Comparison of ENCODE assay signal across 18 mouse cellular contexts in the genomic region with DNA sequence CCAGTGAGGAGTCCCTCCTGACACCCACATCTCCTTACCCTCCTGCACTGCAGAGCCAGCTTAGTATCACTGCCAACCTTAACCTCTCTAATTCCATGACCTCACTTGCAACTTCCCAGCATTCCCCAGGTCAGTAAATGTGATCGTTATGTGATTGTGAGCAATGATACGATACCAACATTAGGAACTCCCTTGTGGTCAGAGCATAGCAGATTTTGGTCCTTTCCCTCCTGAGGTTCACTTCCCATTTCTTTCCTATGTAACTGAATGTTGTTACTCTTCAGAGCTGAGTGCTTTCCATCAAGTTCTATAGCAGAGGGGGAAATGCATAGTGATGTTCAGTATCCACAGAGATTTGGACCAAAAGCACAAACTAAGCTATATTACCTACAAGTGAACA. TPM values are rescaled to one million over a fixed set of nuclear protein-coding genes. Genes with fewer than 3 reads are reported as not detected.
DNase-seq lines count a peak whose midpoint lies in the region; ATAC-seq lines count a peak whose summit lies in the region.
"Had no signal": no experiment of that assay in that cellular context is flagged by ENCODE, and none has a peak within 500 bp of the region (broad histone marks: within the 10 kb centered on the region; RNA-seq: fewer than 3 reads in every experiment).

No protein-coding gene starts in this region.

- peak; percentile 37 for DNase-seq in heart, adult 11 months
- DNase-seq in heart, postnatal 25 days (ENCODE audit: low spot score): no peak
- DNase-seq in cerebellum, adult 11 months: no peak
- no peak for DNase-seq in gastrocnemius, postnatal 4 days (ENCODE audit: low spot score in 2 of 2)
- DNase-seq: adrenal gland, adult 2 months; adrenal gland, postnatal 10 days; adrenal gland, postnatal 25 days; cerebellum, adult 11-12 months; cerebellum, adult 2 months; cerebellum, adult 9-10 months; cerebellum, postnatal 10 days; cerebellum, postnatal 25 days; embryo, embryonic 11 days had no signal

- peak; percentile 60 for ATAC-seq in granulocyte monocyte progenitor cell, adult 5-6 weeks (replicated peaks; ENCODE audit: poor library complexity, severe bottlenecking)
- peak; percentile 44 for ATAC-seq in megakaryocyte progenitor cell, adult 5-6 weeks (replicated peaks; ENCODE audit: poor library complexity)
- ATAC-seq: forebrain, embryonic 14.5 days; forebrain, embryonic 16.5 days had no signal

- intact Hi-C loops in heart, postnatal 25 days (cut with DNase I): no loop called here

RNA-seq across cellular contexts. Expression of a gene that starts 20.7 kb away (rescaled TPM):
- under 1 TPM; 0.06 to 0.29 TPM for total RNA-seq in heart, postnatal 25 days (2021)
- 1.9 and 2.6 TPM in 2 replicates for total RNA-seq in granulocyte monocyte progenitor cell, adult 5-6 weeks (2014; fragmentation: Nextera tagmentation)
- 1.9 and 4.7 TPM in 2 replicates for total RNA-seq in granulocyte monocyte progenitor cell, adult 5-6 weeks (2017)
- total RNA-seq in megakaryocyte progenitor cell, adult 5-6 weeks (2015): 0.85 and 2.0 TPM in 2 replicates
- 3.2 and 3.7 TPM in 2 replicates for total RNA-seq in megakaryocyte progenitor cell, adult 5-6 weeks (2017)
- total RNA-seq in gastrocnemius, postnatal 4 days (2021): under 1 TPM; 0.83 to 0.86 TPM

RNA-seq across cellular contexts. Expression of a gene that starts 39.9 kb away (rescaled TPM):
- 1 to 10 TPM; 1.9 to 2.8 TPM for total RNA-seq in heart, postnatal 25 days (2021)
- total RNA-seq in granulocyte monocyte progenitor cell, adult 5-6 weeks (2014; fragmentation: Nextera tagmentation): 6.7 and 10.8 TPM in 2 replicates
- total RNA-seq in granulocyte monocyte progenitor cell, adult 5-6 weeks (2017): 20.1 and 26.7 TPM in 2 replicates
- 19.5 and 20.0 TPM in 2 replicates for total RNA-seq in megakaryocyte progenitor cell, adult 5-6 weeks (2015)
- total RNA-seq in megakaryocyte progenitor cell, adult 5-6 weeks (2017): 17.5 and 24.0 TPM in 2 replicates
- total RNA-seq in gastrocnemius, postnatal 4 days (2021): 1 to 10 TPM; 4.7 to 6.0 TPM

RNA-seq across cellular contexts. Expression of a gene that starts 39.9 kb away (rescaled TPM):
- total RNA-seq in heart, postnatal 25 days (2021): under 1 TPM in 1 of 2 experiments, not detected in 1; 0.08 TPM
- 20.2 and 33.1 TPM in 2 replicates for total RNA-seq in granulocyte monocyte progenitor cell, adult 5-6 weeks (2014; fragmentation: Nextera tagmentation)
- total RNA-seq in granulocyte monocyte progenitor cell, adult 5-6 weeks (2017): 4.0 and 7.4 TPM in 2 replicates
- total RNA-seq in megakaryocyte progenitor cell, adult 5-6 weeks (2015): 30.6 and 31.5 TPM in 2 replicates
- 3.9 and 5.5 TPM in 2 replicates for total RNA-seq in megakaryocyte progenitor cell, adult 5-6 weeks (2017)
- total RNA-seq in gastrocnemius, postnatal 4 days (2021): under 1 TPM; 0.20 to 0.31 TPM
- total RNA-seq: adrenal gland, postnatal 25 days had no signal

RNA-seq across cellular contexts. Expression of a gene that starts 46.8 kb away (rescaled TPM):
- 1 to 10 TPM; 1.1 to 1.3 TPM for total RNA-seq in heart, postnatal 25 days (2021)
- total RNA-seq in granulocyte monocyte progenitor cell, adult 5-6 weeks (2014; fragmentation: Nextera tagmentation): 242 and 361 TPM in 2 replicates
- total RNA-seq in granulocyte monocyte progenitor cell, adult 5-6 weeks (2017): 80.1 and 82.3 TPM in 2 replicates
- total RNA-seq in megakaryocyte progenitor cell, adult 5-6 weeks (2015): 454 and 486 TPM in 2 replicates
- 75.7 and 78.7 TPM in 2 replicates for total RNA-seq in megakaryocyte progenitor cell, adult 5-6 weeks (2017)
- total RNA-seq in gastrocnemius, postnatal 4 days (2021): 1 to 10 TPM; 1.6 to 1.7 TPM
- total RNA-seq: ES-E14 had no signal
